Mouse (Mus musculus) cerebellum, adult 2 months (tissue): ENCODE results near the gene Gm45808. TPM values are rescaled to one million over a fixed set of nuclear protein-coding genes. Genes with fewer than 3 reads are reported as not detected.
"Not testable (repeated sequence)": the region's sequence is repeated elsewhere in the genome, so short reads cannot be mapped to it uniquely, and the experiment has no call there.

Source experiments
- DNase-seq, 2 experiments: peaks; one replicate each; pipeline ENCODE4 v3.0.0; 2021
- H3K27ac ChIP-seq: fragments of 200-500 bp; 2 replicates; pipeline ENCODE4 v1.5.1; 2012; ENCODE audit warnings: low read length, control low read depth, inconsistent platforms; ENCODE audit not compliant: insufficient read depth
- H3K27me3 ChIP-seq: fragments of 200-500 bp; 2 replicates; pipeline ENCODE4 v1.6.1; 2012; ENCODE audit warnings: inconsistent platforms, mild to moderate bottlenecking, low read length, moderate library complexity; ENCODE audit not compliant: control insufficient read depth, insufficient read depth
- H3K4me1 ChIP-seq: fragments of 200-500 bp; 2 replicates; pipeline ENCODE4 v1.6.1; 2011; ENCODE audit warnings: low read length; ENCODE audit not compliant: control insufficient read depth, insufficient read depth
- H3K4me3 ChIP-seq: fragments of 200-500 bp; replicated peaks from 2 replicates; pipeline ENCODE3; 2011; ENCODE audit warnings: mild to moderate bottlenecking, low read depth, low read length, control low read depth; ENCODE audit not compliant: insufficient read depth
- CTCF ChIP-seq: fragments of 200-500 bp; IDR thresholded peaks from 2 replicates; pipeline ENCODE4 v1.5.1; 2011; ENCODE audit warnings: low read depth, mild to moderate bottlenecking, control low read depth, low read length, moderate library complexity, borderline replicate concordance; ENCODE audit not compliant: insufficient read depth
- POLR2A ChIP-seq: fragments of 200-500 bp; IDR thresholded peaks from 2 replicates; pipeline ENCODE4 v1.6.1; 2011; ENCODE audit warnings: low read length, control low read depth, borderline replicate concordance; ENCODE audit not compliant: insufficient read depth
- WGBS: fragments of 180-500 bp; shearing (Covaris S2); methylation state at CpG from one replicate; pipeline ENCODE4 v1.1.7; 2018; 5-methylcytosine and 5-hydroxymethylcytosine counted together
- polyA plus RNA-seq: library from polyadenylated mRNA; depleted of rRNA; stranded (reverse); fragments of >200 nt; gene quantifications from 2 replicates; pipeline ENCODE4 v1.2.3, GENCODE M21; 2012

Gm45808 gene
- polyA plus RNA-seq, 1 experiment: not detected

DNA sequence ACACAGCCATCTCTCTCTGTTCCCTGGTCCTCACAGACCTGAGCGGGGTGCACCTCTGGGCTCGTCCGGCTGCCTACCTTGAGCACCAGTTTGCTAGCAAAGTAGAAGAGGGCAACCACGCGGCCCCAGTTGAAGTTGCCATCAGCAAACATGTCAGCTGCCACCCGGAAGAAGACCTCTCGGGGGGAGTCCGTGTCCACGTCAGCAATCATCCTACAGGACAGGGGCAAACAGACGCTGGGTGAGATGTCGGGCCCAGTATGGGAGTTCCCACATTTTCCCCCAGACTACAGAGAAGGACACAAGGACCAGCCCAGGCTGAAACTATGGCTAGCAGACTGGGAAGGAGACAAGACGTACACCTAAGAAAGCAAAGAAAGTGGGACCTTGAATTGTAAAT is 21.5 kb downstream of the Gm45808 start:
- Histone ChIP-seq H3K27ac (no peak overlapping the region), H3K4me3 (no peak overlapping the region), H3K27me3 (no peaks in the 10 kb centered on the region), H3K4me1 (peaks cover 4% of the 10 kb centered on the region; the same call in 1 of the 2 replicates)
- DNase-seq: no peak
- no peak for TF ChIP-seq POLR2A
- WGBS: 90% methylated on average over 12 of the region's 12 CpGs

DNA sequence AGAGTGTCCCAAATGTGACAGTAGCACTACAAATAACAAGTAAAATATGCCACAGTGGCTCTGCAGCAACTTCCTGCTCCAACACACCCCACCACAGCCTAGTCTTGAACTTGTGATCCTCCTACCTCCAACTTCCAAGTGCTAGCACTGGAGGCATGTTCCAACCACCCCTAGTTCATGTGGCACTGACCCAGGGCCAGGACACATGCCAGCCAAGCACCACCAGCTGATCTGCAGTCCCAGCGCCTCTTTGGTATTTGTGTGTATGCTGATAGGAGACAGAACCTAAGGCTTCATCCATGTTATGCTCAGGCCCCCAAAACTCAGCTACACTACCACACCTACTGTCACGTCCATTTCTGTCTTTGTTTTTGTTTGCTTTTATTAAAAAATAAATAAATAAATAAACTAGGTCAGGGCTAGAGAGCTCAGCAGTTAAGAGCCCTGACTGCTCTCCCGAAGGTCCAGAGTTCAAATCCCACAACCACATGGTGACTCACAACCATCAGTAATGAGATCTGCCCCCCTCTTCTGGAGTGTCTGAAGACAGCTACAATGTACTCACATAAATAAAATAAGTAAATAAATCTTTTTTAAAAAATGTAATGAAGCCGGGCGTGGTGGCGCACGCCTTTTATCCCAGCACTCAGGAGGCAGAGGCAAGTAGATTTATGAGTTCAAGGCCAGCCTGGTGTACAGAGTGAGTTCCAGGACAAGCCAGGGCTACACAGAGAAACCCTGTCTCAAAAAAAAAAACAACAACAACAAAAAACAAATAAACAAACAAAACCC is 22.4 kb downstream of the Gm45808 start:
- Histone ChIP-seq H3K27ac (no peak overlapping the region), H3K4me3 (no peak overlapping the region), H3K4me1 (peaks cover 4% of the 10 kb centered on the region; the same call in 1 of the 2 replicates), H3K27me3 (no peaks in the 10 kb centered on the region)
- WGBS: 86% methylated on average over 7 of the region's 7 CpGs
- no peak for TF ChIP-seq POLR2A
- TF ChIP-seq CTCF: no peak
- DNase-seq: peak in 1 of 2 experiments; percentile 40

DNA sequence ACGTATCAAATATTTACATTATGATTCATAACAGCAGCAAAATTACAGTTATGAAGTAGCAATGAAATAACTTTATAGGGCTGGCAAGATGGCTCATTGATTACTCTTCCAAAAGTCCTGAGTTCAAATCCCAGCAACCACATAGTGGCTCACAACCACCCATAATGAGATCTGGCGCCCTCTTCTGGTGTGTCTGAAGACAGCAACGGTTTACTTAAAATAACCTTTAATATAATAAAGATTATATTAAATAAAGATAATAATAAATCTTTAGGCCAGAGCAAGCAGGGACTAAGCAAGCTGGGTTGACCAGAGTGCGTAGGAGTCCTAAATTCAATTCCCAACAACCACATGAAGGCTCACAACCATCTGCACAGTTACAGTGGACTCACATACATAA is 23.7 kb downstream of the Gm45808 start:
- H3K4me1 ChIP-seq, H3K27me3 ChIP-seq, H3K4me3 ChIP-seq, H3K27ac ChIP-seq, DNase-seq: not testable (repeated sequence)
- 76% methylated on average over 4 of the region's 4 CpGs for WGBS

DNA sequence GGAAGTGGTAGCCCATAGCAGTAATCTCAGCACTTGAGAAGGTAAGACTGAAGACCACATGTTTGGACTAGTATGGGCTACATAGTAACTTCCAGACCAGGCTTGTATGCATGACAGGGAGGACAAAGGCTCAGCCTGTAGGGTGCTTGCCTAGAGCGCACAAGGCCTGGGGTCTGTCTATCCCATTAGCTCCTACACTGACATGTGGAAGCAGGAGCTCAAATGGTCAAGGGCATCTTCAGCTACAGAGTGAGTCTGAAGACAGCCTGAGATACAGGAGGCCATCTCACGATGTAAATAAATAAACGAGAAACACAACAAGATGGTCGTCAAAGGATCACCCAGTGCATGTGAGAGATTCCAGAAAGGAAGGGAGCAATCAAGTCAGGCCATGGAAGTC is 24.3 kb downstream of the Gm45808 start:
- Histone ChIP-seq H3K4me1 (peaks cover 7% of the 10 kb centered on the region), H3K4me3 (no peak overlapping the region), H3K27ac (no peak overlapping the region), H3K27me3 (no peaks in the 10 kb centered on the region)
- TF ChIP-seq POLR2A: no peak
- no peak for TF ChIP-seq CTCF
- WGBS: 83% methylated on average over 4 of the region's 4 CpGs
- DNase-seq: no peak

DNA sequence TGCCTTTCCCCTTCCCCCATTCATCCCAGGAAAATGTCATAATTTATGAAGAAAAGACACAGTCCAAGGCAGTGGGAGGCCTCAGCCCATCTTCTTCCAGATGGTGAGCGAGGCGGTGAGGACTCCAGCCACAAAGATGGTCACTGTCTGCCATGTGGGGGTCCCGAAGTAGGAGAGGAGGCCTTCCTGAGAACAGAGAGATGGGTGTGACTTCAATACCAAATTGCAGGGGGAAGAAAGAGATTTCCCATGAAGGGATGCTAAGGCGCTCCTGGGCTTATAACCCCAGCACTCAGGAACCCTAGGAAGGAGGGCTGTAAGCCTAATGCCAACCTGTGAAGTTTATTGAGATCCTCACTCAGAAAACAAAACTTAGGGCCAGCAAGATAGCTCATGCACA is 24.8 kb downstream of the Gm45808 start:
- Histone ChIP-seq H3K27me3 (no peaks in the 10 kb centered on the region), H3K4me3 (no peak overlapping the region), H3K4me1 (peaks cover 11% of the 10 kb centered on the region), H3K27ac (no peak overlapping the region)
- no peak for DNase-seq
- no peak for TF ChIP-seq CTCF
- no peak for TF ChIP-seq POLR2A
- WGBS: 66% methylated on average over 4 of the region's 4 CpGs

DNA sequence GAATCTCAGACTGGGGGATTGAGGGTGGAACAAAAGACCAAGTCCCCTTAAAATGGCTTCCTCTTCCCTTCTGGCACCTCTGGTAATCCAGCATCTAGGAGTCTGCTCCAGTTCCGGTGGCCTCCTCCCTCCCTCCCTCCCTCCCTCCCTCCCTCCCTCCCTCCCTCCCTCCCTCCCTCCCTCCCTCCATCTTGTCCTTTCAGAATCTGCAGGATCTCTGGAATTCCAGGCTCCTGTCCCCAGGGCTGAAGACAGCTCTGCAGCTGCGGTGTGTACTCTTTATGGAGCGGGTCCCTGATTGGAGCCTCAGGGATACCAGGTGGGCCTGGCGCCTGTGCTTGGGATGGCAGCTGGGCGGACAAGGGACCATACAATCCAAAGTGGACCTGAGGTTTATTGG is 25.3 kb downstream of the Gm45808 start:
- no peak for TF ChIP-seq CTCF
- TF ChIP-seq POLR2A: 0 out of 2 replicates have a peak, but pooled peaks have one; percentile 10
- 61% methylated on average over 5 of the region's 5 CpGs for WGBS
- H3K4me3 ChIP-seq: no peak overlapping the region
- peaks cover 11% of the 10 kb centered on the region for H3K4me1 ChIP-seq
- no peak for DNase-seq
- H3K27ac ChIP-seq: peak overlapping the region; percentile 89; the same call in 1 of the 2 replicates
- no peaks in the 10 kb centered on the region for H3K27me3 ChIP-seq

DNA sequence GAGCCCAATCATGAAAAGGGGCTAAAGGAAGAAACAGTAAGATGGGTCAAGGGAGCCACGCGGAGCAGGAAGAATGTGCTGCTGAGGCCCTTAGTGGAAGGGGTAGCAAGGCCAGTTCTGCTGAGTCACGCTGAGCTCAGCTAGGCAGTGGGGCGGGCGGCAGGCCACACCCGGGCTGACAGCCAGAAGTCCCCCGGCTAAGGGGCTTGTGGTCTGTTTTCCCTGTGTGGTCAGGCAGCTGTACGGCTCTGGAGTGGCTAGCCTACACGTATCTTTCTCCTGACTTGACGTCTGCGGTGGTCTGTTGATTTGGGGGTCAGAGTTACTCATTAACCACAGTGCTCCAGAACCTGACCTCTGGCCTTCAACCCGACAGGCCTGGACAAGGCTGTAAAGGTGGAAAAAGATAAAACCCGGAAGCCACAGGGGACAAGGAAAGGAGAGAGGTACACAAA is 25.7 kb downstream of the Gm45808 start:
- no peak overlapping the region for H3K4me3 ChIP-seq
- 26% methylated on average over 13 of the region's 13 CpGs for WGBS

DNA sequence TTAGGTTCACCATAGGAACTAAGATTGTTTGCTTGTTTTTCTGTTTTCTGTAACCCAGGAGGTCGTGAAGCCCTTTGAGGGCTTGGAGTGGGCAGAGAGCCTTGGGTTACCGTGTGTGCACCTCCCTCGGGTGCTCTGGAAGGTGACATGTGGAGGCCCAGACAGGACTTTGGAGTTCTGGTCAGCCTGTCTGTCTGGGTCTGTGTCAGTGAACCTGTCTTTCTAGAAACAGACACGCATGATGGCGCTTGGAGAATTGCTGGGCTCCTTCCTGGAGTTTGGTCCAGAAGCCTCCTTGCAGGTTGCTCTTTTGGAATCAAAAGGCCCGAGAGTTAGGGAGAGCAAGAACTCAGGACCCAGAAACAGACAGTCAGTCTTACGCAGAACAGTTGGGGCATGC is 26.2 kb downstream of the Gm45808 start:
- TF ChIP-seq CTCF (no peak), POLR2A (no peak)
- Histone ChIP-seq H3K27ac (peak overlapping the region; percentile 89), H3K4me1 (peaks cover 11% of the 10 kb centered on the region), H3K27me3 (no peaks in the 10 kb centered on the region), H3K4me3 (peak overlapping the region; percentile 27)
- DNase-seq: no peak
- WGBS: 58% methylated on average over 7 of the region's 7 CpGs

More for the DNA sequence above, 25.7 kb downstream of the Gm45808 start:
- Histone ChIP-seq H3K27me3 (no peaks in the 10 kb centered on the region), H3K4me1 (peaks cover 11% of the 10 kb centered on the region), H3K27ac (peak overlapping the region; percentile 89)
- DNase-seq: peak; percentile 47 to 48
- TF ChIP-seq POLR2A (no peak), CTCF (no peak)
